Mouse (Mus musculus): Measurements from ENCODE around the gene Nbas.

GRCm38 (mm10) chr12:13465554-13465953 is 196.6 kb downstream of the Nbas start:
- TF ChIP-seq CTCF (IDR thresholded peaks at IDR 0.05; ENCODE audit: borderline replicate concordance, insufficient read depth, low read length), result no peak
- TF ChIP-seq POLR2A (IDR thresholded peaks at IDR 0.05; ENCODE audit: low read depth, low read length), result no peak
